Mouse (Mus musculus): ENCODE measurements around the gene Sptbn1.

- TF ChIP-seq CTCF (IDR thresholded peaks at IDR 0.05) (no peak), EP300 (IDR thresholded peaks at IDR 0.05) (no peak)
These were observed 119.6 kb downstream of the Sptbn1 start for GRCm38 (mm10) chr11:30148378-30148777.
